Mouse (Mus musculus): ENCODE measurements around the gene Miga1.
"Not testable (repeated sequence)": the region's sequence is repeated elsewhere in the genome, so short reads cannot be mapped to it uniquely, and the experiment has no call there.

Gene Miga1

DNA sequence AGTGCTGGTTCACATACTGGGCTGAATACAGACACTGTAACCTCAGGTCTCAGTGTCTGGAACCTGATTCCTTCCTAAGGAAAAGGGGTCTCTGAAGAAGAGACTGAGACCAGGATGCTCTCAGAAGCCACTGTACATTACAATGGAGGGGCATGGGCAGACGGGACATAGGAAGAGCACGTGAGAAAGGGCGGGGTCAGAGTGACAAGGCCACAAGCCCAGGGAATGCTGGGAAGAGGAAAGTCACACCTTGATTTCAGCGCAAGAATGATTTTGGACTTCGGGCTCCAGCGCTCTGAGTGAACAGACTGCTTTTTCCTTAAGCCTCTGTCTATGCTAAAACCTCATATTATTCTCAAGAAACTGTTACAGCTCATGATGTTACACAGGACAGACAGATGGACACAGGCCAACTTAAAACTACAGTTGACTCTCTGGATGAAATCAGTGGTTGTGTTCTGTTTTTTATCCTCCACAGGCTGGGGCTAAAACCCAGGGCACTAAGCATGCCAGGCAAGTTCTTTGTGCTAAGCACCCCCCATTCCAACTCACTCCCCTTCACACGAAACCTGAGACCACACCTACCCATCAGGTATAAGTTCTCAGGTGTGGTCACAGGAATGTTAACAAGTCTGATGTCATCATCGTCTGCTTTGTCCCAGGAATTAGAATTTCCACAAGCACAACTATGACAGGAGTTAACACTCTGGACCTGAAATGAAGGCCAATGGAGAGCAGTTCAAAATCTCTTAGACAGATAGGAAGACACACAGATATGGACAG, 18.3 kb downstream of the Miga1 start:
- DNase-seq (ENCODE audit: extremely low spot score, low read depth, low spot score) = no peak

DNA sequence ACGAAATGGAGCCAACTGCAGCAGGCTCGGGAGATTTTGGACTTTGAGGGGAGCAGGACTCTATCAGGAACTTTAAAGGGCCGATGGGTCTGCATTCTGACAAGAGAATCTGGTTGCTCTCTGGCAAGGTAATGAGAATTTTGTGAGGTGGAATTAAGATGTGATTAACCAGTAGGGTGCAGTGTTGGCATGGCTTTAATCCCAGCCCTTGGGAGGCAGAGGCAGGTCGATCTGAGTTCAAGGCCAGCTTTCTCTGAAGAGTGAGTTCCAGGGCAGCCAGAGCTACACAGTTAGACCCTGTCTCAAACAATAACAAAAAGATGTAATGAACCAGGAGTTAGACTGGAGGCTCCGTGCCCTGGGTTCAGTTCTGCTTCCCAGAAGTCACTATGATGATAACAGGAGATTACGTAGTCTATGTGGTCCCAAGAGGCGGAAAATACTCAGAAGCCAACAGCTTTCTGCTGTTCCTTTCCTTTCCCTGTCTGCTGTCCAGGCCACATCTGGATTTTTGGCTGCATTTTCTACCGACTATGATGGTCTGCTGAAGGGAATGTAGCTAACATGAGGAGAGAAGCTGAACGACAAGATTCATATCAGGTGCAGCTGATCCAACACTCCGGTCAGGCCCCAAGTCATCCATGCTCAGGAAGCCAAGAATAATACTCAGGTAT, 19.1 kb downstream of the Miga1 start:
- no peak for DNase-seq (ENCODE audit: extremely low spot score, low read depth, low spot score)

DNA sequence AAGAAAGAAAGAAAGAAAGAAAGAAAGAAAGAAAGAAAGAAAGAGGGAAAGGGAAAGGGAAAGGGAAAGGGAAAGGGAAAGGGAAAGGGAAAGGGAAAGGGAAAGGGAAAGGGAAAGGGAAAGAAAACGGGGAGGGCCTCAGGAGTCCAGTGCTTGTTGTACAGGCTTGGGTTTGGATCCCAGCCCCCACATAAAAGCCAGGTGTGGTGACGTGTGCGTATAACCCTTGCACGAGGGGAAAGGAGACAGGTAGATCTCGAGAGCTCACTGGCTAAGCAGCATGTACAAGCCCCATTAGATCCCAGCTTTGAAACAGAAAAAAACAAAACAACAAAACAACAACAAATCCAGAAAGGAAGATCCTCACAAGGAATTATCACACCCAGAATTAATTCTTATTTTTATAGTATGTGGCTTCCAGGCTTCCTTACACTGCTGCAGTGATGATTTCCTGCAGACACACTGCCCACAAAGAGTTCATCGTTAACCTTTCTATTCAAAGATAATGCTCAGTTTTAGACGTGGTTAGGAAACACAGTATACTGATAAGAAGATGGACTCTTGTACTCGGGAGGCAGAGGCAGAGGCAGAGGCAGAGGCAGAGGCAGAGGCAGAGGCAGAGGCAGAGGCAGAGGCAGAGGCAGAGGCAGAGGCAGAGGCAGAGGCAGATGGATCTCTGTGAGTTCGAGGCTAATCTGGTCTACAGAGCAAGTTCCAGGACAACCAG, 23.6 kb downstream of the Miga1 start:
- not testable (repeated sequence) for DNase-seq (ENCODE audit: extremely low spot score, low read depth, low spot score)

DNA sequence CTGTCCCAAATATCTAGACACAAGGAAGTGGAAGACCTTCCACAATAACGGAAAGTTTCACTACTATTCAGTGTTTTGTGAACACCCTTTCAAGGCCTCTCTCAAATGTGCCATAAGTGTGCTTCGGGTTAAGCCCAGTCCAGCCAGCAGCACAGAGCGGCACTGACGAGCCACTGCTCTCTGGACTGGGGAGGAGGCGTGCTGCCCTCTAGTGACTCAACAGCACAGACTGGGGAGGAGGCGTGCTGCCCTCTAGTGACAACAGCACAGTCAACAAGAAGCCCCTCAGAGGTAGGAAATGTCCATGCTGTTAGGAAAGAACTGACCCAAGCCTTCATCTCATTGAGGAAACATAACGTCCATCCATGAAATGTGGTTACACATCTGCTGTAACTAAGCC, 24.6 kb downstream of the Miga1 start:
- DNase-seq (ENCODE audit: extremely low spot score, low read depth, low spot score) = peak; percentile 58

DNA sequence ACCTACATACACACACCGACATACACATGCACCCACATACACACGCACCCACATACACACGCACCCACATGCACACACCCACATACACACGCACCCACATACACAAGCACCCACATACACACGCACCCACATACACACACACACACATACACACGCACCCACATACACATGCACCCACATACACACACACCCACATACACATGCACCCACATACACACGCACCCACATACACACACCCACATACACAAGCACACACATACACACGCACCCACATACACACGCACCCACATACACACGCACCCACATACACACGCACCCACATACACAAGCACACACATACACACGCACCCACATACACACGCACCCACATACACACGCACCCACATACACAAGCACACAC, 25.5 kb downstream of the Miga1 start:
- DNase-seq (ENCODE audit: extremely low spot score, low read depth, low spot score) = not testable (repeated sequence)

DNA sequence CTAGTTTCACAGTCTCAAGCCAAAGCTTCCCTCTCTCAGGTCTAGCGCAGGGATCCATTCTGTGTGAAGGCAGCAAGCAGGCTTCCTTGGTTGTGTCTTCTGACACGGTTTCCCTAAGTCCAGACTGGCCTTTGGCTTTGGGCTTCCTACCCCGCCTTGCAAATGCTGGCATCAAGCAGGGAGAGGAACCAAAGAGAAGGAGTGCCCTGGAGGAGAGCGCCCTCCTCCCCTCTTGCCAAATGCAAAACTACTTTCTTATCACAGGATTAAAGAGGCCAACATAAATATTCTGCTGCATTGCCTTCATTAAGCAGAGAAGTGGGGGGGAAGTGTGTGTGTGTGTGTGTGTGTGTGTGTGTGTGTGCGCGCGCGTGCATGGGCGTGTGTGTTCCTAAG, 31.0 kb downstream of the Miga1 start:
- no peak for DNase-seq (ENCODE audit: extremely low spot score, low read depth, low spot score)

DNA sequence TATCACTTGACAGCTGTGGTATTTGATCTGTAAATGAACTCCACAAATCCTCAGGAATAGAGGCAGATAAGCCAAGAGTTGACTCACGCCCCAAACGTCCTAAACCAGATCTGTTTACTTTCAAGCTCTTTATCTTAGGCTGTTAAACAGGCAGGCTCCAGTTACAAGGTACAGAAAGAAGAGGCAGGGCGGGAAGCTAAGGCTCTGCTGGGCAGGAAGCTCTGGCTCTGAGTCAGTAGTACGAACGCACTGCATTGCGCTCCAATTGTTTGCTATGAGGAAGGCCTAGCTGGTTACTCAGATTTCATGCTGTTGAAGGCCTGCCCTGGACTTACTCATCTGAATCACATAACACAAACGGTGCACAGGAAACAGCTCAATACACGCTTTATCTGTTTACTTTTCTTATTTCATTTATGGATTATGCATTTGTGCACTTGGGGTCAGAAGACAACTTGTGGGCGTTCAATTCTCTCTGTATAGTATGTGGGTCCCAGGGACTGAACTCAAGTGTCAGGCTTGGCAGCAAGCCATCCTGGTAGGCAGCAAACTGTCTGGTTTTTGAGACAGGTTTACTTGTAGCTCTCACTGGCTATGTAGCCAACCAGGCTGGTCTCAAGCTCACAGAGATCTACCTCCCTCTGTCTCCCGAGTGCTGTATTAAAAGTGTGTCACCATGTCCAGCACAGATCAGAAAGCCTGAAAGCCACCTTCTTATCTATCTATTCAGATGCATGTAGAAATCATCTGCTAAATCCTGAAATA, 31.5 kb downstream of the Miga1 start:
- DNase-seq (ENCODE audit: extremely low spot score, low read depth, low spot score) = no peak

DNA sequence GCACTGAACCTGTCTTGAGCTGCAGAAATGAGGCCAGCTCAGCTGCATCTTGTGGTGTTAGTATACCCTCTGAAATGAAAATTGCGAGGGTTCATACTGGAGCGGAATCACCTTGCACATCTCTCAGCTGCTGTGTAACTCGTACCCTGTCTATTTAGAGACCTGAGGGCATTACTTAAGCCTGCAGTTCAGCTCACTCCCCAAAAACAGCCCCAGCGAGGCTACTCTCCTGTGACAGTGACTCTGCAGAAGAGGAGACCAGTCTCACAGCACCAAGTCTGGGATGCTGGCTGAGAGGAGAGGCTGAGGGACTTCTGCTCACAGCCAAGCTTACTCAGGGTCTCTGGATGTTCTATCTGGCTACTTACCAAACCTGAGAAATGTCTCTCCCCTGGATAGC, 34.2 kb downstream of the Miga1 start:
- no peak for DNase-seq (ENCODE audit: extremely low spot score, low read depth, low spot score)

DNA sequence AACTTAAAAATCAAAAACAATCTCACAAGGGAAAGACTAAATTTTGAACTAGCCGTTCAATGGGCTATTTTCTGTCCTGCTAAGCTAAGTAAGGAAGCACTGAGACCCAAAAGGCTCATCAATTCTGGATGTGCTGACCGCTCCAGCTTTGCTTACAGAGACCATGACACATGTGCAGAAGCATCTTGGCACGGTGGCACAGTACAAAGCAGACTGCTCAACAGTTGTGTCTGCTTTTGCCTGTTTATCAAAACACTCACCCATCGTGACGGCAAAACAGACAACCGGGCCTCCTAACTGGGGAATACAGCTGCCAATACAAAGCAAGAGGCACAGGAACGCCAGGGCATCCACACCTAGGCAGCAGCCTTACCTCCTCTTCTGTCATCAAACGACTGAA, 35.1 kb downstream of the Miga1 start:
- no peak for DNase-seq (ENCODE audit: extremely low spot score, low read depth, low spot score)

DNA sequence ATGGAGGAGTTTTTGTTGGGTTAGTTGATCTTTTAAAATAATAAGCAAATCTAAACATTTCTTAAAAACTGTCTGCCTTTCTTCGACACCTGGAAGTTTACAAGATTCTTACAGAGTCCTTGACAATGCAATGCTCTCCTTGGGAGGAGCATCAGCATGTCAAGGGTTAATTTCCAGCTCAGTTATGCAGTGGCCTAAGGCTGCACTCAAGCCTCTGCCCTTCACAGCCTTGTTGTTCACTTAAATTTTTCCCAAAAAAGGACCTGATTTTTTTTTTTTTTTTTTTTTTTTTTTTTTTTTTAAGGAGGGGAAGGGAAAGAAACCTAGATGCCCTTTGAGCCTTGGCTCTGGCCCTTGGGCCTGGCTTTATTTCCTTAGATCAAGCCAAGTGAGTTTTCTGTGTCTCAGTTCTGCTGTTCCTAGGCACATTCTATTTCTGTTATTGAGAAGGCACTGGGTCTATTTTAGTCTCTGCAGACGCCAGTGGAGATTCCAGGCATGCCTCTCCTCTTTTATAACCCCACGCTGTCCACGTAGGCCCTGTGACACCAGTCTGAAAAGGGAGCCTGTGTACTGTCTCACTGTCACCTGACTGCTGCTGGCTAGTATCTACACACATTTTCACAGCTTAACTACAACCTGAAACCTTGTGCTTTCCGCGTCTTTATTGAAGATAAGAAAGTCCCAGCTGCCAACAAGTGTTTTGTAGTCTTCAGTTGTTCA, 36.0 kb downstream of the Miga1 start:
- DNase-seq (ENCODE audit: extremely low spot score, low read depth, low spot score) = no peak

DNA sequence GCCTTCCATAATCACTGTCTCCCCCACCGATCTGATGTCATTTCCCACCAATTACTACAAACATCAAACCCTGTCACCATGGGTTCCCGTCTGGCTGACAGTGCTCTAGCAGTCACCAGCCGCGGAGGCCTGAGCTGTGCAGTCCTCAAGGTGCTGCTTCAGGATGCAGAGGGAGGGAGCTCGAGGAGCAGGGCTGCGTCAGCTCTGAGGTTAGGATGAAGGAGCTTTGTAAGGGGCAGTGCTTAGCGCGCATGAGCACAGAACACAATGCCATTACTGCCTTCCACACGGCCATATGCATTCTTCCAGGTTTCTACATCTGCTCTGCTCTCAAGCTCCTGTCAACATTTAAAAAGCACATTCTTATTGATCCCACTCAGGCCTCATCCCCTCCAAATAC, 37.2 kb downstream of the Miga1 start:
- DNase-seq (ENCODE audit: extremely low spot score, low read depth, low spot score) = no peak

DNA sequence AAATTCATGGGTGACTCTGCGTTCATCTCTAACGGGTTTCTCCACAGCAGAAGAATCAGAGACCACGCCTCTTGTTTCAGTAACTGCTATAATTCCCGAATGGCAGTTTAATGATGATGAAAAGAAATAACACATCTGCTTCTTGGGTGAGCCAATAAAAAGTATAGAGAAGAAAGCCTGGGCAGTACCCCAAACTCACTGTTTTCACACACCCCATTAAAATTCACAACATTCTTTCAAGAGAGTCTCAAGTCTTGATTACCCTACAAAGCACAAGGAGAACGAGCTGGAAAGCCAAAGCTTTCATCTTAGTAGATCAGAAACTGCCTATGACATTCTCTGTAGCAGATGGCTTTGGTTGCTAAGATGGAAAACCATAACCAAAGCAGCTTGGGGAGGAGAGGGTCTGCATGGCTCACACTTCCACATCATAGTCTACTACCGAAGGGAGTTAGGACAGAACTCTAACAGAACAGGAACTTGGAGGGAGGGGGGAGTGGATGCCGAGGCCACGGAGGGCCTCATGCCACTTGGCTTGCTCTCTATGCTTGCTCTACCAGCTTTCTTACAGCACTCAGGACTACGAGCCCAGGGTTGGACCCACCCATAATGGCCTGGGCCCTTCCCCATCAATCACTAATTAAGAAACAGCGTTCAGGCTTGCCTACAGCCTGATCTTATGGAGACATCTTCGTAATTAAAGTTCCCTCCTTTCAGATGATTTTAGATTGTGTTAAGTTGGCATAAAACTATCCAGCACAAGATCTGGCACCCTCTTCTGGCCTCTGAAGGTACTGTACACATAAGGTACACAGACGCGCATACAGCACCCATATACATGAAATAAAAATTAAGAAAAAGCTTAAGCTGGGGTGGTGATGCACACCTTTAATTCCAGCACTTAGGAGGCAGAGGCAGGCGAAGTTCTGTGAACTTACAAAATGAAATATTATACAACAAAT, 39.5 kb downstream of the Miga1 start:
- no peak for DNase-seq (ENCODE audit: extremely low spot score, low read depth, low spot score)

DNA sequence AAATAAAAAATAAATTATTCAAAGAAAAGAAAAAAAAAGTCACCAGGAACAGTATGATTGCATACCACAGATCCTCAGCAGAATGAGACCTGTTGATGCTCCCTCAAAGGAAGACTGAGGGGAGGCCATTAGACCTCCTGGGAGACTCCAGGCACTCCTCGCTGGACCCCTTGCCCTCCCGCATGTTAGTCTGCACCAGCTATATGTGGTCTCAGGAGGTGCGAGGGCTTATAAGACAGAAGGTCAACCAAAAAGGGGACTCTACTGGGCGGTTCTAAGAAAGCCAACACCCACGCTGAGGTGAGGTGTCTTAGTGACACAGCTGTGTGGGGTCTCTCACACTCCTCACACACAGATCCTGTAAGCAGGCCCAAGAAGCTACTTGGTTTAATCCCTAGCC, 44.3 kb downstream of the Miga1 start:
- DNase-seq (ENCODE audit: extremely low spot score, low read depth, low spot score) = no peak

DNA sequence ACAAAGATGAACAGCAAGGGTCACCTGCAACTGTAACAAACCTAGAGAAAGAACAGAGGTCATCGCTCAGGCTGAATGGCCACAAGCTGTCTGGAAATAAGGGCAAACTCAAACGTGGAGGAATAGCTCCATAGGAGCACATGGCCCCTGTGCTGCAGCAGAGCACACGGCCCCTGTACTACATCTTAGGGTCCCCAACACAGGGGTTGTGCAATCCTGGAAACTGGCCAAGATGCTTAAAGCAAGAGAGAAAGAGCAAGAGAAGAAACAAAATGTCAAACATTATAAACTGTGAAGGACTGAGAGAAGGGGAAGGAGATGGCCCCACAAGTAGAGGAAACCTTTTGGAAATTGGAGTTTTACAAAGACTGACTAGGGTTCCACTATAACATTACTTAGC, 45.8 kb downstream of the Miga1 start:
- DNase-seq (ENCODE audit: extremely low spot score, low read depth, low spot score) = no peak

DNA sequence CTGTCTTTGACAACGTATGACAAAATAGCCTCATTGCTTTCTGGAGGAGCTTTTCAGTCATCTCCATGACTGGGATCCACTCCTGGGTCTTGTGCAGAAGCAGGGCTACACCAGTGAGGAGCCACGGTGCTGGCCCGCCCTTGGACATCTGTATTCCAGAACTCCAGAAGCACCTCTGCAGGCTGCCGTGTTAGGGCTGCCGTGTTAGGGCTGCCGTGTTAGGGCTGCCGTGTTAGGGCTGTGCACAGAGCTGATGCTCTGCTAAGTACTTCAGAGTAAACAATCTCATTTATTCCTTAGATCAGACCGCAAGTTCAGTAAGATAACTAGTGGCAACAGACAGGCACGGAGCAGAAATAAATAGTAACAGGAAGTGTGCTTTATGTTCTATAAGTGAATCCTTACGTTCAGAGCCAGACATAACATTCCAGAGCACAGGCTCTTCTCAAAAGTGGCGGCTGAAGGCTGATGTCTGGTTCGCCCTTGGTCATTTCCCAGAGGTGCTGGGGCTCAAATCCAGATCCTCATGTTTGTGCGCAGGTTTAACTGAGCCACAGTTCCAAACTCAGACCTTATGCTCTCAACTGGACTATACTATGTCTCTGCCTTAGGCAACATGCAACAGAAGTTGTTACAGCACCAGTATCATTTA, 46.6 kb downstream of the Miga1 start:
- DNase-seq (ENCODE audit: extremely low spot score, low read depth, low spot score) = no peak

DNA sequence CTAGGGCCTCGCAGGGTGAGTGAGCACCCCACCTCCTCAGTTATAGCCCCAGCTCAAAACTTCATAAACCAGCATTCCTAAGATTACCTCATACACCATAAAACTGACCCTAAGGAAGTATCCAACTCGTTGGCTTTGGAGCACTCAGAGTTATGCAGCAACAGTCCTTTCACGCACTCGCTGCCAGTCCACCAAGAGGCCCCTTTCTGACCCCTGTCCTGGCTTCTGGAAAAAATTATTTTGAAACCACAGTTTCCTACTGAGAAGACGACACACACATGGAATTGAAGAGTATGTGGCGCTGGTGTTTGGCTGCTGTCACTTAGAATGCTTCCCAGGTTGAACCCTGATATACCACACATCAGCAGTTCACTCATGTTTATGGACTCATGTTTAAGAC, 48.3 kb downstream of the Miga1 start:
- no peak for DNase-seq (ENCODE audit: extremely low spot score, low read depth, low spot score)

DNA sequence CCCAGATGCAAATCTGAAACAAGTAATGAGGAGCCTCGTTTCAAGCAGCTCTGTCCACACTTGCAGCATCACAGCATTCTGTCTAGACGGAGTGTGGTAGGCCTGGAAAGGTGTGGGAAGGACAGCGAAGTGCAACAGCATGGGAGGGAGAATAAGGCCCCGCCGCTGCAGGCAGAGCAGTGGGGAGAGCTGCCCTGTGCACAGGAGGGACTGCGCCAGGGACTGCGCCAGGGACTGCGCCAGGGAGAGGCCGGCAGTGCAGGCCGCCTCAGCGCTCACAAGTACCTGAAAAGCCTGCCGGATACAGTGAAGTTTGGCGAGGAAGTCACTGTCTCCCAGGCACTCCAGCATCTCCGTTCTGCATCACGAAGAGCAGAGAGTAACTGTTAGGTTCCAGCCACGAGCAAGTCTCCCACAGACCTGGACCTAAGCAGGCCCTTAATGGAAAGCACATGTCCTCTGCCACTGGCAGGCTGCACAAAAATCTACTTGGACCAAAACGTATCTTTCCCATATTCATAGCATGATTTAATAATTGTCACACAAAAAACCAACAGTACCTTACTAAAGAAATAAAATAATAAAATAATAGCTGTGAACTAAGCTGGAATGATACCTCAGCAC, 49.9 kb downstream of the Miga1 start:
- DNase-seq (ENCODE audit: extremely low spot score, low read depth, low spot score) = no peak

DNA sequence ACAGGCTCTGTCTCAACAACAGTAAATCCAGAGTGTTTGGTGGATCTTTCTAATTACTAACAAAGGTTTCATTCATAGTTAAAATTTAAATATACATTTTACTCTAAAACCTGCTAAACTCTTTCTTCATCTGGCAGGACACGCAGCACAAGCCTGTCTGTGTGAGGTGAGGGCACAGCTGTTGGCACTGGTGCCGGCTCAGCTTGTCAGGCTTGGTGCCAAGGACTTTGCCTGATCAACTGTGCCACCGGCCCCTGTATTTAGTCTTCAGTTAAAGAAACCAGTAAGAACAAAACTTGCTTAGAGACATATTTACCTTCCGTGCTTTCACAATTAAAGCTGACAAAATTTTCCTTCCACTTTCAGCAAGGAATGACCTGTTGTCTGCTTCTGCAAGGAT, 51.5 kb downstream of the Miga1 start:
- no peak for DNase-seq (ENCODE audit: extremely low spot score, low read depth, low spot score)

DNA sequence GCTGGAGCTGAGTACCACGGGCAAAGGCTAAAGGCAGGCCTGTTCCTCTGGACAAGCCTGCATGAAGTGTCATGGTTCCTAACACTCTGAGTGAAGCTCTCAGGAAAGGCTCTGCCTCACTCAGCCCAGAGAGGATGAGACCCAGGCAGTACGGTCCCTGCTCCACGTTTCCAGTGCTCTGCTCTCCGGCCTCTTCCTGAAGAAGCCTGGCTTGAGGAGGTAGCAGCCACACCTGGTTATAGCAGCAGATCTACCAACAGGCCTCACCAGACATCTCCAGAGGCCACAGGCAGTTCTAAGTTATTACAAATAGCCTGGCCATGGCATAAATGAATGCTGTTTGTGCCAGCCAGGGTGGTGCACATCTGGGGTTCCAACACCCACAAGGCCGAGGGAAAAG, 51.9 kb downstream of the Miga1 start:
- no peak for DNase-seq (ENCODE audit: extremely low spot score, low read depth, low spot score)

All from hindlimb bud, embryonic 11.5 days (tissue).